Mouse (Mus musculus): ENCODE measurements around the gene Draxin. TPM values are rescaled to one million over a fixed set of nuclear protein-coding genes. Genes with fewer than 3 reads are reported as not detected.

Gene Draxin
- total and polyA plus RNA-seq, 3 experiments = 0.08 to 0.17 TPM; not detected in 1

- Histone ChIP-seq H3K27me3 (ENCODE audit: control insufficient read depth in 1 of 2, insufficient read depth in 2 of 2, low read length in 2 of 2) (no peaks in the 10 kb centered on the region; a peak in 1 of 4 replicates), H3K36me3 (ENCODE audit: control insufficient read depth in 1 of 2, insufficient read depth in 2 of 2, low read length in 2 of 2) (no peaks in the 10 kb centered on the region), H3K4me3 (ENCODE audit: control insufficient read depth in 1 of 2, insufficient read depth in 1 of 2, low read depth in 2 of 2, low read length in 2 of 2) (no peak overlapping the region), H3K9me3 (replicated peaks; ENCODE audit: insufficient read depth, low read length) (no peaks in the 10 kb centered on the region), H3K9ac (ENCODE audit: control insufficient read depth, low read depth, low read length, poor library complexity, severe bottlenecking) (no peak overlapping the region), H3K4me1 (ENCODE audit: control insufficient read depth in 1 of 2, insufficient read depth in 2 of 2, low read length in 2 of 2) (no peaks in the 10 kb centered on the region), H3K27ac (ENCODE audit: control insufficient read depth, low read depth, low read length) (no peak overlapping the region), H3K79me2 (ENCODE audit: control insufficient read depth, insufficient read depth, low read length, poor library complexity) (no peaks in the 10 kb centered on the region)
- TF ChIP-seq JUND (IDR thresholded peaks at IDR 0.05; ENCODE audit: low read depth, low read length) (no peak), GATA1 (IDR thresholded peaks at IDR 0.05; ENCODE audit: low read depth, low read length) (no peak), USF2 (IDR thresholded peaks at IDR 0.05; ENCODE audit: borderline replicate concordance in 1 of 2, insufficient read depth in 1 of 2, low read depth in 1 of 2, low read length in 2 of 2) (no peak), E2F4 (IDR thresholded peaks at IDR 0.05; ENCODE audit: borderline replicate concordance, low read depth, low read length) (no peak), POLR2A (IDR thresholded peaks at IDR 0.05; ENCODE audit: control insufficient read depth in 1 of 2, insufficient read depth in 1 of 2, low read depth in 1 of 2, low read length in 2 of 2, poor library complexity in 1 of 2) (no peak), GABPA (IDR thresholded peaks at IDR 0.05; ENCODE audit: low read depth, low read length) (no peak), MAZ (IDR thresholded peaks at IDR 0.05; ENCODE audit: low read depth, low read length) (no peak), SMC3 (IDR thresholded peaks at IDR 0.05; ENCODE audit: low read depth, low read length) (no peak), TBP (IDR thresholded peaks at IDR 0.05; ENCODE audit: low read depth, low read length) (no peak), SIN3A (IDR thresholded peaks at IDR 0.05; ENCODE audit: low read length) (no peak)
- no peak for DNase-seq (ENCODE audit: low read depth, low spot score)
These were observed 28.5 kb downstream of the Draxin start for GRCm38 (mm10) chr4:148101801-148102527.

GRCm38 (mm10) chr4:148098666-148099065 is 31.8 kb downstream of the Draxin start:
- H3K36me3 ChIP-seq (ENCODE audit: control insufficient read depth in 1 of 2, insufficient read depth in 2 of 2, low read length in 2 of 2) = no peaks in the 10 kb centered on the region
- H3K4me1 ChIP-seq (ENCODE audit: control insufficient read depth in 1 of 2, insufficient read depth in 2 of 2, low read length in 2 of 2) = no peaks in the 10 kb centered on the region
- H3K79me2 ChIP-seq (ENCODE audit: control insufficient read depth, insufficient read depth, low read length, poor library complexity) = no peaks in the 10 kb centered on the region
- H3K4me3 ChIP-seq (ENCODE audit: control insufficient read depth in 1 of 2, insufficient read depth in 1 of 2, low read depth in 2 of 2, low read length in 2 of 2) = no peak overlapping the region
- no peak overlapping the region for H3K27ac ChIP-seq (ENCODE audit: control insufficient read depth, low read depth, low read length)
- no peaks in the 10 kb centered on the region for H3K9me3 ChIP-seq (replicated peaks; ENCODE audit: insufficient read depth, low read length)
- DNase-seq (ENCODE audit: low read depth, low spot score) = no peak
- H3K27me3 ChIP-seq (ENCODE audit: control insufficient read depth in 1 of 2, insufficient read depth in 2 of 2, low read length in 2 of 2) = no peaks in the 10 kb centered on the region; a peak in 1 of 4 replicates
- TF ChIP-seq HCFC1 (IDR thresholded peaks at IDR 0.05; ENCODE audit: low read depth, low read length) = no peak
- no peak for TF ChIP-seq KAT2A (conservative IDR thresholded peaks at IDR 0.05; ENCODE audit: low read depth, low read length)
- no peak for TF ChIP-seq POLR2AphosphoS2 (IDR thresholded peaks at IDR 0.05; ENCODE audit: low read length)
- no peak for TF ChIP-seq NRF1 (IDR thresholded peaks at IDR 0.05; ENCODE audit: insufficient read depth, low read depth, low read length, poor library complexity, severe bottlenecking)
- TF ChIP-seq ZNF384 (IDR thresholded peaks at IDR 0.05; ENCODE audit: low read depth, low read length) = no peak
- TF ChIP-seq GATA1 (IDR thresholded peaks at IDR 0.05; ENCODE audit: low read depth, low read length) = no peak
- no peak for TF ChIP-seq CHD1 (IDR thresholded peaks at IDR 0.05; ENCODE audit: low read depth, low read length)
- no peak for TF ChIP-seq SIN3A (IDR thresholded peaks at IDR 0.05; ENCODE audit: low read length)
- no peak for TF ChIP-seq CHD2 (IDR thresholded peaks at IDR 0.05; ENCODE audit: low read length)
- no peak for TF ChIP-seq MAZ (IDR thresholded peaks at IDR 0.05; ENCODE audit: low read depth, low read length)
- TF ChIP-seq RCOR1 (IDR thresholded peaks at IDR 0.05; ENCODE audit: low read depth, low read length) = no peak
- TF ChIP-seq ELF1 (IDR thresholded peaks at IDR 0.05; ENCODE audit: low read depth, low read length) = no peak
- no peak overlapping the region for H3K9ac ChIP-seq (ENCODE audit: control insufficient read depth, low read depth, low read length, poor library complexity, severe bottlenecking)
